Mouse (Mus musculus): ENCODE measurements around the gene Irgq.

GRCm38 (mm10) chr7:24571071-24571470, 40.6 kb downstream of the Irgq start:
- TF ChIP-seq CTCF (IDR thresholded peaks at IDR 0.05; ENCODE audit: insufficient read depth, low read depth, low read length) (no peak), POLR2A (IDR thresholded peaks at IDR 0.05; ENCODE audit: insufficient read depth, low read depth, low read length) (no peak)
